Mouse (Mus musculus) liver, embryonic 13.5 days (tissue): ENCODE data around the gene Cfb. TPM values are rescaled to one million over a fixed set of nuclear protein-coding genes. Genes with fewer than 3 reads are reported as not detected.
A peak's percentile ranks its signal among the peaks of the same experiment; 100 is the strongest.

Experiments
- ATAC-seq: fragments of 200-750 bp; cut with Nextera tagmentation; 2 replicates; pipeline ENCODE4 v1.8.0; 2017; ENCODE audit warnings: low read depth, mild to moderate bottlenecking, moderate number of reproducible peaks, moderate library complexity
- DNase-seq: peaks from one replicate; pipeline ENCODE4 v3.0.0; 2022
- H3K27ac ChIP-seq: fragments of 300-500 bp; sonication (generic); 2 replicates; pipeline ENCODE4 v1.5.1; 2015; ENCODE audit warnings: moderate library complexity, mild to moderate bottlenecking, inconsistent platforms
- H3K27me3 ChIP-seq: fragments of 300-500 bp; sonication (generic); 2 replicates; pipeline ENCODE4 v1.6.1; 2015; ENCODE audit warnings: mild to moderate bottlenecking, inconsistent platforms
- H3K36me3 ChIP-seq: fragments of 300-500 bp; sonication (generic); 2 replicates; pipeline ENCODE4 v1.6.1; 2015; ENCODE audit warnings: mild to moderate bottlenecking, inconsistent platforms
- H3K4me1 ChIP-seq: fragments of 300-500 bp; sonication (generic); replicated peaks from 2 replicates; pipeline ENCODE4 v1.6.1; 2015; ENCODE audit warnings: inconsistent platforms
- H3K4me2 ChIP-seq: fragments of 300-500 bp; sonication (generic); 2 replicates; pipeline ENCODE4 v1.6.1; 2015; ENCODE audit warnings: inconsistent platforms, mild to moderate bottlenecking, moderate library complexity
- H3K4me3 ChIP-seq: fragments of 300-500 bp; sonication (generic); replicated peaks from 2 replicates; pipeline ENCODE4 v1.5.1; 2015; ENCODE audit warnings: mild to moderate bottlenecking, inconsistent platforms
- H3K9ac ChIP-seq: fragments of 300-500 bp; sonication (generic); 2 replicates; pipeline ENCODE4 v1.6.1; 2015; ENCODE audit warnings: mild to moderate bottlenecking, inconsistent platforms
- H3K9me3 ChIP-seq: fragments of 300-500 bp; sonication (generic); replicated peaks from 2 replicates; pipeline ENCODE4 v1.6.1; 2016; ENCODE audit warnings: inconsistent platforms
- WGBS: fragments of 180-500 bp; shearing (Covaris S2); methylation state at CpG from one replicate; pipeline ENCODE4 v1.1.7; 2015; ENCODE audit not compliant: insufficient replicate concordance; 5-methylcytosine and 5-hydroxymethylcytosine counted together
- polyA plus RNA-seq: library from polyadenylated mRNA; unstranded; fragments of >200 nt; fragmentation: Nextera tagmentation; extraction: Ambion mirVana; gene quantifications from 2 replicates; pipeline ENCODE4 v1.2.1, GENCODE M21; 2015

The Cfb gene
- polyA plus RNA-seq, 1 experiment from 2014 or later = 118 TPM

- DNase-seq = no peak
- H3K4me3 ChIP-seq = peak overlapping the region; percentile 91
- H3K4me1 ChIP-seq = peaks cover 48% of the 10 kb centered on the region
- ATAC-seq = no peak; the same call in 1 of the 2 replicates
- H3K4me2 ChIP-seq = peak overlapping the region; percentile 99
- H3K9ac ChIP-seq = peak overlapping the region; percentile 89
- WGBS = 1% methylated on average over 25 of the region's 25 CpGs
- peak overlapping the region; percentile 83 for H3K27ac ChIP-seq
- H3K36me3 ChIP-seq = peaks cover 62% of the 10 kb centered on the region
- no peaks in the 10 kb centered on the region for H3K9me3 ChIP-seq
- no peaks in the 10 kb centered on the region for H3K27me3 ChIP-seq
Measured at GRCm38 (mm10) chr17:34850517-34851125, 11.7 kb downstream of the Cfb start.

GRCm38 (mm10) chr17:34849722-34850516 is 12.4 kb downstream of the Cfb start, which contains the start of the genes Skiv2l and Nelfe:
Gene Skiv2l (minus strand): TSS chr17:34850210.
Gene Nelfe (plus strand): TSS chr17:34850391.
- H3K9ac ChIP-seq = peak within 1 kb of the TSS; percentile 89
- H3K27me3 ChIP-seq = no peaks in the 10 kb centered on the region
- ATAC-seq (peak; percentile 94), DNase-seq (peak; percentile 97)
- H3K36me3 ChIP-seq = peaks cover 62% of the 10 kb centered on the region
- peak within 1 kb of the TSS; percentile 91 for H3K4me3 ChIP-seq
- WGBS = under 1% methylated on average over 65 of the region's 65 CpGs
- H3K4me2 ChIP-seq = peak within 1 kb of the TSS; percentile 99
- H3K4me1 ChIP-seq = peaks cover 48% of the 10 kb centered on the region
- H3K27ac ChIP-seq = peak within 1 kb of the TSS; percentile 83
- H3K9me3 ChIP-seq = no peaks in the 10 kb centered on the region

GRCm38 (mm10) chr17:34847615-34848014 is 14.7 kb downstream of the Cfb start:
- H3K9me3 ChIP-seq = no peaks in the 10 kb centered on the region
- no peak overlapping the region for H3K27ac ChIP-seq
- WGBS = 83% methylated on average over 7 of the region's 7 CpGs
- H3K36me3 ChIP-seq = peaks cover 62% of the 10 kb centered on the region
- H3K4me3 ChIP-seq = no peak overlapping the region
- H3K27me3 ChIP-seq = no peaks in the 10 kb centered on the region
- DNase-seq (no peak), ATAC-seq (no peak)
- no peak overlapping the region for H3K9ac ChIP-seq
- peaks cover 34% of the 10 kb centered on the region for H3K4me1 ChIP-seq
- no peak overlapping the region for H3K4me2 ChIP-seq

GRCm38 (mm10) chr17:34847192-34847591 is 15.1 kb downstream of the Cfb start:
- H3K4me2 ChIP-seq = no peak overlapping the region
- ATAC-seq = no peak
- no peak for DNase-seq

GRCm38 (mm10) chr17:34844884-34845283 is 17.4 kb downstream of the Cfb start:
- H3K4me1 ChIP-seq = peaks cover 32% of the 10 kb centered on the region
- no peak overlapping the region for H3K27ac ChIP-seq
- H3K9me3 ChIP-seq = no peaks in the 10 kb centered on the region
- DNase-seq (no peak), ATAC-seq (no peak)
- no peak overlapping the region for H3K4me3 ChIP-seq
- 86% methylated on average over 13 of the region's 13 CpGs for WGBS
- H3K36me3 ChIP-seq = peaks cover 84% of the 10 kb centered on the region
- H3K27me3 ChIP-seq = no peaks in the 10 kb centered on the region
- H3K9ac ChIP-seq = no peak overlapping the region
- no peak overlapping the region for H3K4me2 ChIP-seq

More at GRCm38 (mm10) chr17:34847192-34847591, 15.1 kb downstream of the Cfb start:
- H3K27ac ChIP-seq = no peak overlapping the region
- no peaks in the 10 kb centered on the region for H3K27me3 ChIP-seq
- peaks cover 30% of the 10 kb centered on the region for H3K4me1 ChIP-seq
- 85% methylated on average over 6 of the region's 6 CpGs for WGBS
- H3K9ac ChIP-seq = no peak overlapping the region
- peaks cover 62% of the 10 kb centered on the region for H3K36me3 ChIP-seq
- H3K9me3 ChIP-seq = no peaks in the 10 kb centered on the region
- H3K4me3 ChIP-seq = no peak overlapping the region

- peak; percentile 26; the same call in 1 of the 2 replicates for ATAC-seq
- peak overlapping the region; percentile 24 for H3K4me2 ChIP-seq
- no peak overlapping the region for H3K4me3 ChIP-seq
- H3K9me3 ChIP-seq = no peaks in the 10 kb centered on the region
- peaks cover 74% of the 10 kb centered on the region for H3K36me3 ChIP-seq
- peak overlapping the region; percentile 47 for H3K9ac ChIP-seq
- H3K4me1 ChIP-seq = peaks cover 45% of the 10 kb centered on the region
- no peaks in the 10 kb centered on the region for H3K27me3 ChIP-seq
- whole genome bisulfite sequencing = 74% methylated on average over 6 of the region's 6 CpGs
- peak overlapping the region; percentile 71 for H3K27ac ChIP-seq
- DNase-seq = peak; percentile 32
Measured at GRCm38 (mm10) chr17:34840736-34841307, 21.5 kb downstream of the Cfb start.

GRCm38 (mm10) chr17:34838785-34839184 is 23.5 kb downstream of the Cfb start:
- H3K4me3 ChIP-seq = peak overlapping the region; percentile 19; the same call in 1 of the 2 replicates
- peaks cover 52% of the 10 kb centered on the region for H3K4me1 ChIP-seq
- no peaks in the 10 kb centered on the region for H3K27me3 ChIP-seq
- ATAC-seq = no peak
- no peaks in the 10 kb centered on the region for H3K9me3 ChIP-seq
- H3K27ac ChIP-seq = peak overlapping the region; percentile 29
- H3K4me2 ChIP-seq = peak overlapping the region; percentile 32; the same call in 1 of the 2 replicates
- no peak for DNase-seq
- 82% methylated on average over 7 of the region's 7 CpGs for WGBS
- H3K36me3 ChIP-seq = peaks cover 60% of the 10 kb centered on the region
- H3K9ac ChIP-seq = no peak overlapping the region

GRCm38 (mm10) chr17:34837464-34838324 is 24.6 kb downstream of the Cfb start:
- H3K36me3 ChIP-seq = peaks cover 60% of the 10 kb centered on the region
- WGBS = 33% methylated on average over 43 of the region's 43 CpGs
- no peak for DNase-seq

GRCm38 (mm10) chr17:34836856-34837221 is 25.5 kb downstream of the Cfb start, which contains the start of the genes Stk19 and Dxo:
Gene Stk19 (minus strand): TSS chr17:34836945.
Gene Dxo (plus strand): TSS chr17:34837019.
- WGBS = under 1% methylated on average over 40 of the region's 40 CpGs
- H3K4me1 ChIP-seq = peaks cover 52% of the 10 kb centered on the region
- ATAC-seq (peak; percentile 93), DNase-seq (peak; percentile 96)
- peak within 1 kb of the TSS; percentile 82 for H3K27ac ChIP-seq
- H3K27me3 ChIP-seq = no peaks in the 10 kb centered on the region
- H3K9me3 ChIP-seq = no peaks in the 10 kb centered on the region
- H3K4me3 ChIP-seq = peak within 1 kb of the TSS; percentile 83
- peak within 1 kb of the TSS; percentile 85 for H3K9ac ChIP-seq
- H3K36me3 ChIP-seq = peaks cover 60% of the 10 kb centered on the region
- H3K4me2 ChIP-seq = peak within 1 kb of the TSS; percentile 99

More at GRCm38 (mm10) chr17:34837464-34838324, 24.6 kb downstream of the Cfb start:
- peak overlapping the region; percentile 85 for H3K9ac ChIP-seq
- ATAC-seq = peak; percentile 1; the same call in 1 of the 2 replicates
- H3K9me3 ChIP-seq = no peaks in the 10 kb centered on the region
- peaks cover 52% of the 10 kb centered on the region for H3K4me1 ChIP-seq
- peak overlapping the region; percentile 83 for H3K4me3 ChIP-seq
- peak overlapping the region; percentile 99 for H3K4me2 ChIP-seq
- H3K27ac ChIP-seq = peak overlapping the region; percentile 82
- H3K27me3 ChIP-seq = no peaks in the 10 kb centered on the region

GRCm38 (mm10) chr17:34836155-34836855 is 26.0 kb downstream of the Cfb start:
- 5% methylated on average over 48 of the region's 48 CpGs for WGBS
- DNase-seq = peak; percentile 81
- Histone ChIP-seq H3K4me1 (peaks cover 47% of the 10 kb centered on the region), H3K9me3 (no peaks in the 10 kb centered on the region), H3K9ac (peak overlapping the region; percentile 85), H3K27ac (peak overlapping the region; percentile 76), H3K4me2 (peak overlapping the region; percentile 99), H3K27me3 (no peaks in the 10 kb centered on the region), H3K36me3 (peaks cover 59% of the 10 kb centered on the region), H3K4me3 (peak overlapping the region; percentile 83)
- ATAC-seq = peak; percentile 80
